Mouse (Mus musculus): ENCODE data around the gene Rap1gap2. TPM values are rescaled to one million over a fixed set of nuclear protein-coding genes. Genes with fewer than 3 reads are reported as not detected.

The Rap1gap2 gene
- polyA plus RNA-seq, 1 experiment, result 71.0 TPM

GRCm38 (mm10) chr11:74457194-74457593 is 153.5 kb downstream of the Rap1gap2 start:
- H3K4me3 ChIP-seq (replicated peaks; ENCODE audit: insufficient read depth, low read depth, low read length), result no peak overlapping the region
- peaks cover 9% of the 10 kb centered on the region for H3K4me1 ChIP-seq (ENCODE audit: control insufficient read depth, insufficient read depth, low read length)
- no peaks in the 10 kb centered on the region for H3K27me3 ChIP-seq (ENCODE audit: control insufficient read depth, insufficient read depth, low read length)
- no peak overlapping the region for H3K27ac ChIP-seq (ENCODE audit: insufficient read depth, low read length)
- 70% methylated on average over 10 of the region's 10 CpGs for WGBS
- DNase-seq, result no peak
- TF ChIP-seq POLR2A (IDR thresholded peaks at IDR 0.05; ENCODE audit: borderline replicate concordance, insufficient read depth, low read length) (no peak), CTCF (IDR thresholded peaks at IDR 0.05; ENCODE audit: borderline replicate concordance, insufficient read depth, low read depth, low read length) (no peak)

DNA sequence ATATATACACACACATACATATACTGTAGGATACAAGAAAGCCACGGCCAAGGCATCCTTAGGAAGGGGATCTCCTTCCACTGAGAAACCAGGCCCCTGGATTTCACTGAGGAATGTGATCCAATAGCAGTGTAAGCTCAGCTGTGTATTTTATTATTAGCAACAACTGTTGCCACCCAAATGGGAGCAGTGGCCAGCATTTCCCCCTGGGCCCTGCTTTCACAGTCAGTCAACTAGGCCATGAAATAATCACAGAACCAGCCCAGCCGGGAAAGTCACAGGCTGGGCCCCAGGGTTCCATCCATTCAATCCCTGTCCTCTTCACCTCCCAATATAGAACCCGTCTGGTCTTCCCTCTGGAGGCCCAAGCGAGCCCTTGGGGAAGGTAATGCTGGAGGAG is 162.2 kb downstream of the Rap1gap2 start:
- Histone ChIP-seq H3K27me3 (ENCODE audit: control insufficient read depth, insufficient read depth, low read length) (no peaks in the 10 kb centered on the region), H3K4me1 (ENCODE audit: control insufficient read depth, insufficient read depth, low read length) (peaks cover 3% of the 10 kb centered on the region; the same call in 1 of the 2 replicates), H3K4me3 (replicated peaks; ENCODE audit: insufficient read depth, low read depth, low read length) (no peak overlapping the region), H3K27ac (ENCODE audit: insufficient read depth, low read length) (no peak overlapping the region)
- peak in 1 of 2 experiments; percentile 25 for DNase-seq
- WGBS, result 69% methylated on average over 4 of the region's 4 CpGs
- no peak for TF ChIP-seq CTCF (IDR thresholded peaks at IDR 0.05; ENCODE audit: borderline replicate concordance, insufficient read depth, low read depth, low read length)
- TF ChIP-seq POLR2A (IDR thresholded peaks at IDR 0.05; ENCODE audit: borderline replicate concordance, insufficient read depth, low read length), result no peak

DNA sequence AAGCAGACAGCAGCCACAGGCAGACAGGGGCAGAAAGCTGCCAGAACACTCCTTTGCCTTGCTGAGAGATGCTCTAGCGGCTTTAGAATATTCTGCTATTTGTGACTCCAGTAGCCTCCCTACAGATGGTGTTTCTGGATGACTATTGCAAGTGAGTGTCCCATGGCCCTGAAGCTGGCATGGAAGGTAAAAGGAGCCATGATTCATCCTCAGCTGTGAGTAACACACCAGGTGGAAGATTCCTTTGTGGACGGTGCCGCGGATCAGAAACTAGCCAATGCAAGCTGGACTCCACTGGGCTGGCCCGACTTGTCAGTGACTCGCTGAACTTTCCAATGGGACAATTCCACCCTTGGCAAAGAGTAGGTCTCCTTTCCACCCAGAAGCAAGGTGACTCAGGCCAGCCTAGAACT is 162.7 kb downstream of the Rap1gap2 start:
- Histone ChIP-seq H3K27me3 (ENCODE audit: control insufficient read depth, insufficient read depth, low read length) (no peaks in the 10 kb centered on the region), H3K4me1 (ENCODE audit: control insufficient read depth, insufficient read depth, low read length) (peaks cover 3% of the 10 kb centered on the region; the same call in 1 of the 2 replicates), H3K27ac (ENCODE audit: insufficient read depth, low read length) (0 out of 2 replicates have a peak overlapping the region, but pooled peaks have one; percentile 27), H3K4me3 (replicated peaks; ENCODE audit: insufficient read depth, low read depth, low read length) (no peak overlapping the region)
- peak; percentile 54 to 77 for DNase-seq
- 34% methylated on average over 6 of the region's 6 CpGs for WGBS
- TF ChIP-seq CTCF (IDR thresholded peaks at IDR 0.05; ENCODE audit: borderline replicate concordance, insufficient read depth, low read depth, low read length), result no peak
- no peak for TF ChIP-seq POLR2A (IDR thresholded peaks at IDR 0.05; ENCODE audit: borderline replicate concordance, insufficient read depth, low read length)

DNA sequence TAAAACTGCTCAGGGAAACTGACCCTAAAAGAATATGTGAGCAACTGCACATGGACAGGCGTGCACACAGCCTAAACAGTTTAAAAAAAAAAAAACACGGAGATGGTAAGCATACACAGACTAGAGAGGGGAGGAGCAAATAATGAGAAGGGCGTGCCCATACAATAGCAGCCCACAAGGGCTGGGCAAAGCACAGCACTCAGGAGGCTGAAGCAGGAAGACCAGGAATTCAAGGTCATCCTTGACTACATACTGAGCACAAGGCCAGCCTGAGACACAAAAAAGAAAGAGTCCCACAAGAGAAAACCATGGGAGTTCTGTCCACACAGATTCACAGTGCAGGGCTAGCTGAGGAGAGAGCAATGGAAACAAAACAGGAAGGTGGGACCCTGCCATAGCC is 165.1 kb downstream of the Rap1gap2 start:
- TF ChIP-seq POLR2A (IDR thresholded peaks at IDR 0.05; ENCODE audit: borderline replicate concordance, insufficient read depth, low read length) (no peak), CTCF (IDR thresholded peaks at IDR 0.05; ENCODE audit: borderline replicate concordance, insufficient read depth, low read depth, low read length) (no peak)
- Histone ChIP-seq H3K27ac (ENCODE audit: insufficient read depth, low read length) (no peak overlapping the region), H3K27me3 (ENCODE audit: control insufficient read depth, insufficient read depth, low read length) (no peaks in the 10 kb centered on the region), H3K4me1 (ENCODE audit: control insufficient read depth, insufficient read depth, low read length) (peaks cover 3% of the 10 kb centered on the region; the same call in 1 of the 2 replicates), H3K4me3 (replicated peaks; ENCODE audit: insufficient read depth, low read depth, low read length) (no peak overlapping the region)
- no peak for DNase-seq
- WGBS, result 92% methylated on average over 3 of the region's 3 CpGs

- Histone ChIP-seq H3K4me3 (replicated peaks; ENCODE audit: insufficient read depth, low read depth, low read length) (no peak overlapping the region), H3K27me3 (ENCODE audit: control insufficient read depth, insufficient read depth, low read length) (no peaks in the 10 kb centered on the region), H3K4me1 (ENCODE audit: control insufficient read depth, insufficient read depth, low read length) (peaks cover 3% of the 10 kb centered on the region; the same call in 1 of the 2 replicates), H3K27ac (ENCODE audit: insufficient read depth, low read length) (no peak overlapping the region)
- TF ChIP-seq POLR2A (IDR thresholded peaks at IDR 0.05; ENCODE audit: borderline replicate concordance, insufficient read depth, low read length) (no peak), CTCF (IDR thresholded peaks at IDR 0.05; ENCODE audit: borderline replicate concordance, insufficient read depth, low read depth, low read length) (no peak)
- DNase-seq, result no peak
- WGBS, result 77% methylated on average over 5 of the region's 5 CpGs
Measured at GRCm38 (mm10) chr11:74443924-74444256, 166.8 kb downstream of the Rap1gap2 start.

DNA sequence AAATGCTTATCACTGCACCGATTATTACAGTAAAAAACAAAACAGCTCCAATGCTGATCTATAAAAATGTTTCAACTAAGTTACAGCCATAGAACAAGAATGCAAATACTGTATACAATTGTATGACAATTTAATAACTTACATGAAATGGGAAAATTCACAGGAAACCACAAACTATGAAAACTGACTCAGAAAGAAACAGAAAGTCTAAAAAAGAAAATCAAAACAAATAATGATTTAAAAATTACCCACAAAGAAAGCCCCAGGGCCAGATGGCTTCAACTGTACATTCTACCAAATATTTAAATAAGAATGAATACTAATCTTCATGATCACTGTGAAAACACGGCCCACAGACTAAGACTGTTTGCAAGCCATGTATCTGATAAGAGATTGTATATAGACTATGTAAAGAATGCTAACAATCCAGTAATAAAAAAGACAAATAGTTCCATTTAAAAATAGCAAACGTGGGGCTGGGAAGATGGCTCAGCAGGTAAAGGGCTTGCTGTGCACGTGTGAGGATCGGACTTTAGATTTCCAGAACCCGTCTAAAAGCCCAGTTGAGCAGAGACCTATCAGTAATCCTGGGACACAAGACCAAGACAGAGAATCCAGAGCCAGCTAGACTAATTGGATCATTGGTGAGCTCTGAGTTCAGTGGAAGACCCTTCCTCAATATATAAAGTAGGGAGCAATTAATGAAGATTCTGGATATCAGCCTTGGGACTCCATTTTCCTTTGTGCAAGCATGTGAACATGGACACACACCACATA is 167.4 kb downstream of the Rap1gap2 start:
- no peak for DNase-seq
- Histone ChIP-seq H3K4me3 (replicated peaks; ENCODE audit: insufficient read depth, low read depth, low read length) (no peak overlapping the region), H3K27ac (ENCODE audit: insufficient read depth, low read length) (no peak overlapping the region), H3K27me3 (ENCODE audit: control insufficient read depth, insufficient read depth, low read length) (no peaks in the 10 kb centered on the region), H3K4me1 (ENCODE audit: control insufficient read depth, insufficient read depth, low read length) (peaks cover 6% of the 10 kb centered on the region)
- TF ChIP-seq CTCF (IDR thresholded peaks at IDR 0.05; ENCODE audit: borderline replicate concordance, insufficient read depth, low read depth, low read length), result no peak
- TF ChIP-seq POLR2A (IDR thresholded peaks at IDR 0.05; ENCODE audit: borderline replicate concordance, insufficient read depth, low read length), result no peak
- 90% methylated on average over 6 of the region's 6 CpGs for WGBS

DNA sequence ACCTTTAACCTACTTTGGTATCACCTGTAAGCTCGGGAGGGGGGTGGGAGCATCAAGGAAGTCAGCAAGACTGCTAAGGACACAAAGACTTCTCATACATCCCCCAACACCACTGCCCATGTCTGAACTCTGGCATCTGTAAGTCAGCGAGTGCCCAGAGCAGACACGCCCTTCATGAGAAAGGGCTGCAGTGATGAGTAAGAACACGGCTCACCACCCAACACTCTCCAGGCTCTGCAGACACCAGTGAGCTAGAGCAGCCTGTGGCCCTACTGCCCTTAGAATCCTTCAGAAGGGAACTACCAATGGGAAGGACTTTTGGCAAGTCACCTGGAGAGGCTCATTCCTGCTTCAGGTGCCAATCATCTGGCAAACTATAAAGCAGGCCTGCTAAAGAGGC is 168.3 kb downstream of the Rap1gap2 start:
- no peak overlapping the region for H3K4me3 ChIP-seq (replicated peaks; ENCODE audit: insufficient read depth, low read depth, low read length)
- no peaks in the 10 kb centered on the region for H3K27me3 ChIP-seq (ENCODE audit: control insufficient read depth, insufficient read depth, low read length)
- no peak overlapping the region for H3K27ac ChIP-seq (ENCODE audit: insufficient read depth, low read length)
- peaks cover 3% of the 10 kb centered on the region for H3K4me1 ChIP-seq (ENCODE audit: control insufficient read depth, insufficient read depth, low read length)
- DNase-seq, result peak in 1 of 2 experiments; percentile 4
- 94% methylated on average over 4 of the region's 4 CpGs for WGBS
- TF ChIP-seq CTCF (IDR thresholded peaks at IDR 0.05; ENCODE audit: borderline replicate concordance, insufficient read depth, low read depth, low read length) (no peak), POLR2A (IDR thresholded peaks at IDR 0.05; ENCODE audit: borderline replicate concordance, insufficient read depth, low read length) (no peak)

DNA sequence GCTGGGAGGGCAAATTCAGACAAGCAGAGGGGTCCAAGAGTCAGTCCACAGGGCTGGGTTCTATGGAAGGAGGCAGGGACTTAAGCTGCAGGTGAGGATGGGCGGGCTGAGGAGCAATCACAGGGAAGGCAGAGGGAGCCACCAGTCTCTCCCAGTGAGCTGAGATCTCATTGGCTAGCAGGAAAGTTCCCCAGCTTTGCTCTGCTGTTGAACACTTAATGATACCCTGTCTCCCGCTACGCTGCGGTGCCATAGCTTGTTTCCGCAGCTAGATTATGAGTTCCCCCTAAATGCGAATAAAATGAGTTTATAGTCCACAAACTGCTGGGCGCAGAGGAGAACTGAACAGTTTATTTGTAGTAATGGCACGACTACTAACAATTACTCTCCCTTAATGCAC is 170.6 kb downstream of the Rap1gap2 start:
- Histone ChIP-seq H3K27ac (ENCODE audit: insufficient read depth, low read length) (no peak overlapping the region), H3K27me3 (ENCODE audit: control insufficient read depth, insufficient read depth, low read length) (no peaks in the 10 kb centered on the region), H3K4me1 (ENCODE audit: control insufficient read depth, insufficient read depth, low read length) (peaks cover 3% of the 10 kb centered on the region), H3K4me3 (replicated peaks; ENCODE audit: insufficient read depth, low read depth, low read length) (no peak overlapping the region)
- no peak for TF ChIP-seq POLR2A (IDR thresholded peaks at IDR 0.05; ENCODE audit: borderline replicate concordance, insufficient read depth, low read length)
- TF ChIP-seq CTCF (IDR thresholded peaks at IDR 0.05; ENCODE audit: borderline replicate concordance, insufficient read depth, low read depth, low read length), result no peak
- 94% methylated on average over 8 of the region's 8 CpGs for WGBS
- peak in 1 of 2 experiments; percentile 3 for DNase-seq

Data from cerebellum, adult 2 months (tissue).